Mouse (Mus musculus) heart, postnatal 14 days (tissue): Measurements from ENCODE around the gene Lpin2. TPM values are rescaled to one million over a fixed set of nuclear protein-coding genes. Genes with fewer than 3 reads are reported as not detected.

Source experiments
- DNase-seq, 2 experiments: peaks; one replicate each; pipeline ENCODE4 v3.0.0; 2021 to 2022
- intact Hi-C: fragments of 180-260 bp; cut with DNase I; formaldehyde crosslinking; loops from one replicate; pipeline ENCODE4 v1.15.1; 2025
- total RNA-seq, 2 experiments: library from RNA; stranded (reverse); gene quantifications; 2 replicates each; pipeline ENCODE4 v1.2.3; 2021

Lpin2 gene
- total RNA-seq, 2 experiments from 2014 or later: 11.0 to 11.4 TPM

DNA sequence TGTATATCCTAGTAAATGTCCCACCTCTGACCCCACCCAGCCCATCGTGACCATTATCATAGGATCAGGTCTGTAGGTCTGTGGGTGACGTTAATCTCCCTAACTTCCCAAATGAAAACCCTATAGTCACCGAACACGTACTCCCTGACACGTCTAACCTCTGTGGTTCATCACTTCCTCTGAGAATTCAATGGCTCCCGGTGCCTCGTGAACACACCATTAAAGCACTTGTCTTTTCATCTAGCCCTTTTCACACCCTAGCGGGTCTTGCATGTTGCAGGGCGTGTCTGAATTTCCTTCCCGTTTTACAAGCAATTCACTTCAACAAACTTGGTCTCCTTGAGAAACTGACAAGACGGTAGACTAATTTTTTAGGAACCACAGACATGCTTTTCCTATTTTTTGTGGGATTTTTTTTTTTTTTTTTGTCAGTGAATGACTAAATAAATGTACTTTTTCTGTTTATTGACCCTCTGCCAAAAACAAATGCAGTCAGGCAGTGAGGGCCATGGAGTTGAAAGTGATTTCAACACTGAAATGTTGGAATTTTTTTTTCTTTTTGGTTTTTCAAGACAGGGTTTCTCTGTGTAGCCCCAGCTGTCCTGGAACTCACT is 105.9 kb downstream of the Lpin2 start:
- intact Hi-C loops: no loop called here
- no peak for DNase-seq

- intact Hi-C loops: no loop called here
- DNase-seq: no peak
These were observed 106.6 kb downstream of the Lpin2 start for GRCm38 (mm10) chr17:71288808-71289548.

GRCm38 (mm10) chr17:71289572-71290176 is 107.3 kb downstream of the Lpin2 start:
- intact Hi-C loops: no loop called here
- DNase-seq: no peak

GRCm38 (mm10) chr17:71290486-71291410 is 108.4 kb downstream of the Lpin2 start:
- DNase-seq: no peak
- intact Hi-C loops: no loop called here

DNA sequence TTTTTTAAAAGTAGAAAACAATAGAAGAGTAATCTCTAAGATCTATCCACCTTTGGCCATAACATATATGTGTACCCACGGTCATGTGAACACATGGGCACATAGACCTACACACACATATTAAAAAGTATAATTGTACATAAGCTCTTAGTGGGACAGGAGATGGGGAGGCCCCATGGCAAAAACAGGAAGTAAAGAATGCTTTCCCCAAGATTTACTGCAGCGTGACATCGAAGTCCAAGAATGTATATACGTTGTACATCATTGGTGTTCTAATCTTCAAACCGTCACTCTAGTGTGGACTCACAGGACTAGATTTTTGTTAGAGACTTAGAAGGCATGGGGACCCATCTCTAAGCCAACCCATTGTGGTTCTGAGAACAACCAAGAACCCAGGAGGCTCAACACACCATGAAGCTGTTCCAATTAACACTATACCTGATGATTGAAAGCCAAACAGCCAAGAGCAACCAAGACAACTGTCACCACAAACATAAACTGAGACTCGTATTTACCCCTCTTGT is 109.6 kb downstream of the Lpin2 start:
- no peak for DNase-seq
- intact Hi-C loops: no loop called here

GRCm38 (mm10) chr17:71292897-71293296 is 110.5 kb downstream of the Lpin2 start:
- intact Hi-C loops: no loop called here

DNA sequence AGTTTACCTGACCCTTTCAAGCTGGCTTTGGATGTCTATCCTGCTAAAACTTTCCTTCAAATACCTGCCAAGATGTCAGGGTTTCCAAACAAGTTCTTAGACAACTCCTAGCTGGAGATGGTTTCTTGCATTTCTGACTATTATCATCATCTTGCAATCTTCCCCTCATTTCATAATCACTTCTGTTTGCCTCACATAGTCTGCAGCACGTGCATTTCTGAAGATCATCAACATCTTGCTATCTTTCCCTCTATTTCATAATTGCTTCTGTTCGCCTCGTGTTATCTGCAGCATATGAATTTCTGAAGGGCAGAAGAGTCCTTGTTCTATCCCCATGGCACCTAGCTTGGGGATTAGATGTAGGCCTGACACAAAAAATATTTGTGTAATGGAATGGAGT is 112.2 kb downstream of the Lpin2 start:
- no peak for DNase-seq
- intact Hi-C loops: no loop called here

More at GRCm38 (mm10) chr17:71292897-71293296, 110.5 kb downstream of the Lpin2 start:
- peak in 1 of 2 experiments; percentile 36 for DNase-seq

Other genes with a start within 250 kb of the Lpin2 start
- 1,000 to 10,000 TPM; 1,141 to 1,154 TPM for gene Myom1, start 179.9 kb upstream of the Lpin2 start, total RNA-seq
- gene Myl12a, start 179.7 kb upstream of the Lpin2 start, total RNA-seq: 100 to 1,000 TPM; 728 to 823 TPM
- 100 to 1,000 TPM; 107 to 118 TPM for gene Emilin2, start 129.4 kb downstream of the Lpin2 start, total RNA-seq